Mouse (Mus musculus) mature B cell (primary cell): ENCODE results near the gene Fetub.

Experiments used
- in situ Hi-C: fragments of 300-500 bp; cut with MboI; formaldehyde crosslinking; loops from 2 replicates; pipeline ENCODE4 v1.14.3; 2019

Fetub gene

DNA sequence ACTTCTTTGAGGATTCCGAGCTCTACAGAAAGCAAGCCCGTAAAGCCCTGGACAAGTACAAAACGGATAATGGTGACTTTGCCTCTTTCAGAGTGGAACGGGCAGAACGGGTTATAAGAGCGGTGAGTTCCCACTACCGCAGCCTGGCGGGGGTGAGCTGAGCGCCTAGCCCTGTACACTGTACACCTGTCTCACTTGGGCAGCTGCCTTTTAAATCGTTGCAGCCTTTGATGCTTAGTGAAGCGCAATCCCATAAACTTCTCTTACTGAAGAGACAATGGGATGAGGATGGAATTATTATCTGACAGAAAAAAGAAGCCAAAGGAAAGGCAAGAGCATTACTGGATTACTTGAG lies 37.9 kb downstream of the Fetub start:
- in situ Hi-C loops = no loop called here

DNA sequence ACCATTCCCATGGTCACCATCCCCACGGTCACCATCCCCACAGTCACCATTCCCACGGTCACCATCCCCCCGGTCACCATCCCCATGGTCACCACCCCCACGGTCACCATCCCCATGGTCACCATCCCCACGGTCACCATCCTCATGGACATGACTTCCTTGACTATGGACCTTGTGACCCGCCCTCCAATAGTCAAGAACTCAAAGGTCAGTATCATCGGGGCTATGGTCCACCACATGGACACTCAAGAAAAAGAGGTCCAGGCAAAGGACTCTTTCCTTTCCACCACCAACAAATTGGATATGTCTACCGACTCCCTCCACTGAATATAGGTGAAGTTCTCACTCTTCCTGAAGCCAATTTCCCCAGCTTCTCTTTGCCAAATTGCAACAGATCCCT lies 42.9 kb downstream of the Fetub start:
- in situ Hi-C loops = no loop called here

DNA sequence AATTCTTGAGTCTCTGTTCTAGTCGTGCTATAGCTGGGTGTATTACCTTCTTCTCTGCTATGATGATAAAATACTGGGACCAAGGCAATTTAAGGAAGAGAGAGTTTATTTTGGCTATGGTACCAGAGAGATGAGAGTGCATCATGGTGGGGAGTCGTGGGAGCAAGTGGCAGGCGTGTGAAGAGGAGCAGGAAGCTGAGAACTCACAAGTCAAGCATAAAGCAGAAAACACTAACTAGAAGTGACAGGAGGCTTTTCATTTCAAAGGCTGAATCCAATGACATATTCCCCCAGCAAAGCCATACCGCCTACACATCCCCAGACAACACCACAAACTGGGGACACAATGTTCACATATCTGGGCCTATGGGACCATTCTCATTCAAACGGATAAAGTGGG lies 44.1 kb downstream of the Fetub start:
- in situ Hi-C loops = no loop called here

DNA sequence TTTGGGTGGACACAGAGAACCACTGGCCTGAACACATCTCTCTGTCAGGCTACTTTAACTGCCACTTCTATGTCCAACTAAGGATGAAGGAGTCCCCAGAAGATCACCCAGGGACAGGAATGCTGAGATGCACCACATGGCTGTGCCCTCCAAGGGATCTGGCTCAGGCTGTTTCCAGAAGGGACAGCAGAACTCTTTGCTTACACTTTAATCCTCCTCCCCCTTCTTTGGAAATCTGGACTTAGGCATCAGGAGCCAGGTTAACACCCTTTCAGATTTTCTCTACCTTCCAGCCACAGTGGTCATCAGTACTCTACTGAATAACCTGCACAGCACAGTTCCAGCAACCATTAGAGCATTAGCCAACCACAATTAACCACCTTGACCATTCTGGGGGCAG lies 45.2 kb downstream of the Fetub start:
- in situ Hi-C loops = no loop called here

DNA sequence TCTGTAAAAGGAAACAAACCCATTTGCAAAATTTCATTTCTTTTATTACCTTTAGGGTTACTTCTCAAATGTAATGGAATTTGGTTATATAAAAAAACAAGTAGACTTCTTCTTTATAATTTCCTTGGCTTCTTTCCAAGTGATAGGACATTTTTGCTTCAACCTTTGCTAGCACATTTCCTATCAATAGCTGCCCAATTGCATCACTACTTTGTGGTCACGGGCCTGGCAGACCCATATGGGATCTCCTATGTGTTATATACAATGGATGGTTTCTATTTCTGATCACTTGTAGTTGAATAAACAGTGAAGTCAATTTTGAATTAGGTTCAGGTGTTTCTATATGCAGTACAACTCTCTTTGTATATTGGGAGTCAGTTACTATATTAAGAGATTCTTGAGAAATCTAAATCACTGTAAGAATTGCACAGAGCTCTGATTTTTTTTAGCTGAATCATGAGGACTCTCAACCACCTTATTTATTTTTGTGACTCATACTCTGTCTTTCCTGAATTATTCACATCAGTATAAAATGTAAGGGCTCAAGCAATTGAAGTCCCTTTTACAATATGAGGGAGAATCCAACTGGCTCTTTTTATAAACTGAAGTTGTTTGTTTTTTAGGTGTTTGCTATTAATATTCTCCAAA lies 49.4 kb downstream of the Fetub start:
- in situ Hi-C loops = no loop called here
